Mouse (Mus musculus) liver, embryonic 15.5 days (tissue): ENCODE data around the gene Spred1. TPM values are rescaled to one million over a fixed set of nuclear protein-coding genes. Genes with fewer than 3 reads are reported as not detected.
A peak's percentile ranks its signal among the peaks of the same experiment; 100 is the strongest.
"Not testable (repeated sequence)": the region's sequence is repeated elsewhere in the genome, so short reads cannot be mapped to it uniquely, and the experiment has no call there.

Experiments
- ATAC-seq: fragments of 200-750 bp; cut with Nextera tagmentation; 2 replicates; pipeline ENCODE4 v1.8.0; 2017; ENCODE audit warnings: moderate number of reproducible peaks, mild to moderate bottlenecking, moderate library complexity; ENCODE audit not compliant: insufficient read depth
- H3K27ac ChIP-seq: fragments of 300-500 bp; sonication (generic); replicated peaks from 2 replicates; pipeline ENCODE4 v1.5.1; 2015; ENCODE audit warnings: mild to moderate bottlenecking, inconsistent platforms
- H3K27me3 ChIP-seq: fragments of 300-500 bp; sonication (generic); 2 replicates; pipeline ENCODE4 v1.6.1; 2015; ENCODE audit warnings: mild to moderate bottlenecking, inconsistent platforms
- H3K36me3 ChIP-seq: fragments of 300-500 bp; sonication (generic); replicated peaks from 2 replicates; pipeline ENCODE4 v1.6.1; 2015; ENCODE audit warnings: moderate library complexity, mild to moderate bottlenecking, inconsistent platforms
- H3K4me1 ChIP-seq: fragments of 300-500 bp; sonication (generic); replicated peaks from 2 replicates; pipeline ENCODE4 v1.6.1; 2015; ENCODE audit warnings: inconsistent platforms
- H3K4me2 ChIP-seq: fragments of 300-500 bp; sonication (generic); 2 replicates; pipeline ENCODE4 v1.6.1; 2015; ENCODE audit warnings: moderate library complexity, mild to moderate bottlenecking, inconsistent platforms
- H3K4me3 ChIP-seq: fragments of 300-500 bp; sonication (generic); replicated peaks from 2 replicates; pipeline ENCODE4 v1.5.1; 2015; ENCODE audit warnings: mild to moderate bottlenecking, inconsistent platforms
- H3K9ac ChIP-seq: fragments of 300-500 bp; sonication (generic); 2 replicates; pipeline ENCODE4 v1.6.1; 2015; ENCODE audit warnings: moderate library complexity, mild to moderate bottlenecking, inconsistent platforms
- H3K9me3 ChIP-seq: fragments of 300-500 bp; sonication (generic); replicated peaks from 2 replicates; pipeline ENCODE4 v1.6.1; 2016; ENCODE audit warnings: inconsistent platforms
- WGBS: fragments of 180-500 bp; shearing (Covaris S2); methylation state at CpG from one replicate; pipeline ENCODE4 v1.1.7; 2015; ENCODE audit warnings: mixed read lengths; ENCODE audit not compliant: insufficient replicate concordance; 5-methylcytosine and 5-hydroxymethylcytosine counted together
- polyA plus RNA-seq: library from polyadenylated mRNA; unstranded; fragments of >200 nt; fragmentation: Nextera tagmentation; extraction: Ambion mirVana; gene quantifications from 2 replicates; pipeline ENCODE4 v1.2.1, GENCODE M21; 2015

Spred1 gene
- polyA plus RNA-seq, 1 experiment from 2014 or later, result 2.2 TPM

- no peaks in the 10 kb centered on the region for H3K36me3 ChIP-seq
- WGBS, result under 1% methylated on average over 97 of the region's 101 CpGs
Observed at GRCm38 (mm10) chr2:117120246-117121211, 645 bp upstream of the Spred1 start.

GRCm38 (mm10) chr2:117121984-117122605, 921 bp downstream of the Spred1 start:
- peaks cover 29% of the 10 kb centered on the region for H3K4me1 ChIP-seq
- peak overlapping the region; percentile 70; the same call in 1 of the 2 replicates for H3K9ac ChIP-seq
- H3K4me3 ChIP-seq, result peak overlapping the region; percentile 76
- H3K4me2 ChIP-seq, result peak overlapping the region; percentile 94
- H3K36me3 ChIP-seq, result no peaks in the 10 kb centered on the region
- no peaks in the 10 kb centered on the region for H3K9me3 ChIP-seq
- under 1% methylated on average over 19 of the region's 19 CpGs for WGBS
- peaks cover 9% of the 10 kb centered on the region; the same call in 1 of the 2 replicates for H3K27me3 ChIP-seq
- H3K27ac ChIP-seq, result no peak overlapping the region
- ATAC-seq, result no peak

More at GRCm38 (mm10) chr2:117120246-117121211, 645 bp upstream of the Spred1 start:
- Histone ChIP-seq H3K27ac (peak overlapping the region; percentile 87), H3K27me3 (peaks cover 9% of the 10 kb centered on the region; the same call in 1 of the 2 replicates), H3K9ac (peak overlapping the region; percentile 70), H3K4me3 (peak overlapping the region; percentile 76), H3K4me1 (peaks cover 29% of the 10 kb centered on the region), H3K9me3 (no peaks in the 10 kb centered on the region), H3K4me2 (peak overlapping the region; percentile 94)
- ATAC-seq, result peak; percentile 67

GRCm38 (mm10) chr2:117122701-117123337, 1.6 kb downstream of the Spred1 start:
- H3K36me3 ChIP-seq, result no peaks in the 10 kb centered on the region
- H3K27me3 ChIP-seq, result peaks cover 9% of the 10 kb centered on the region; the same call in 1 of the 2 replicates
- ATAC-seq, result peak; percentile 55
- peak overlapping the region; percentile 94 for H3K4me2 ChIP-seq
- peak overlapping the region; percentile 76 for H3K4me3 ChIP-seq
- no peaks in the 10 kb centered on the region for H3K9me3 ChIP-seq
- no peak overlapping the region for H3K27ac ChIP-seq
- peaks cover 32% of the 10 kb centered on the region for H3K4me1 ChIP-seq
- under 1% methylated on average over 17 of the region's 17 CpGs for WGBS
- peak overlapping the region; percentile 70; the same call in 1 of the 2 replicates for H3K9ac ChIP-seq

DNA sequence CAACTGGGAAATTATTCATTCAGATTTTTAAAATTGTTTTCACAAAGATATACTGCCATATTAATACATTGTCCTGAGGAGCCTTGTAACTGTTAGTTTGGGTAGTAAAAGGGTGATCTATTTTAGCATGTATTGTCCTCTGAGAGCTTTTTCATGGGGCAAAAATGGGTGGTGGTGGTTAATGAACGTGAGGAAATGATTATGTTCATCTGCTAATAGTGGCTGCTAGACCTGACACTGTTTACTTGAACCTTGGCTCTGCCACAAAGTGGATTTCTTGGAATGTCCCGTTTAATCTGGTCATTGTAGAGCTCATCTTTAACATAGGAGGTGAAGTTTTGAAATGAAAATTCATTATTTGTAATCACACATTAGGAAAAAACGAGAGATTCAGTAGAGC, 2.5 kb downstream of the Spred1 start:
- WGBS, result 31% methylated on average over 3 of the region's 3 CpGs
- no peak for ATAC-seq

GRCm38 (mm10) chr2:117124839-117125238, 3.7 kb downstream of the Spred1 start:
- no peak for ATAC-seq
- H3K36me3 ChIP-seq, result no peaks in the 10 kb centered on the region
- peaks cover 28% of the 10 kb centered on the region for H3K4me1 ChIP-seq
- no peaks in the 10 kb centered on the region for H3K9me3 ChIP-seq
- no peak overlapping the region for H3K27ac ChIP-seq
- H3K4me3 ChIP-seq, result no peak overlapping the region
- 0 out of 2 replicates have a peak, but pooled peaks cover 2% of the 10 kb centered on the region for H3K27me3 ChIP-seq
- no peak overlapping the region for H3K9ac ChIP-seq
- no peak overlapping the region for H3K4me2 ChIP-seq
- WGBS, result 45% methylated on average over 2 of the region's 2 CpGs

More for the DNA sequence above, 2.5 kb downstream of the Spred1 start:
- H3K27ac ChIP-seq, result no peak overlapping the region
- H3K9ac ChIP-seq, result no peak overlapping the region
- peaks cover 9% of the 10 kb centered on the region; the same call in 1 of the 2 replicates for H3K27me3 ChIP-seq
- H3K4me1 ChIP-seq, result peaks cover 35% of the 10 kb centered on the region
- no peaks in the 10 kb centered on the region for H3K36me3 ChIP-seq
- peak overlapping the region; percentile 19 for H3K4me2 ChIP-seq
- no peaks in the 10 kb centered on the region for H3K9me3 ChIP-seq
- 0 out of 2 replicates have a peak overlapping the region, but pooled peaks have one; percentile 8 for H3K4me3 ChIP-seq

DNA sequence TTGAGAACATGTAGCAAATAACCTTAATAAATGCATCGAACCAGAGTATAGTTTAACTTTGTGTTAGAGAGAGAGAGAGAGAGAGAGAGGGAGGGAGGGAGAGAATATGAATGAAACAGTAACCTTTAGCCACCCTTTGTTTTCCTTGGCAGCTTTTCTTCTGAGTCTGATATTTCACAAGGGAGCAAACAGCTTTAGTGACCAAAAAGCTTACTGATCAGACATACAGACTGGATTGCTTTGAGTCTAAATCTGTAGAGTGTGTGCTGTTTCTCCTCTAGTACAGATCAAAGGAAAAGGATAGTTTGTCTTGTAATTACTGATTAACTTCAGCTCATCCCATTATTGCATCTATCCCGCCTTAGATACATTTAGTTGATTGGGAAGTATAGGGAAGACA, 8.0 kb downstream of the Spred1 start:
- Histone ChIP-seq H3K9ac (no peak overlapping the region), H3K4me3 (no peak overlapping the region), H3K27ac (no peak overlapping the region), H3K36me3 (no peaks in the 10 kb centered on the region), H3K27me3 (no peaks in the 10 kb centered on the region), H3K4me2 (no peak overlapping the region), H3K9me3 (no peaks in the 10 kb centered on the region), H3K4me1 (peaks cover 13% of the 10 kb centered on the region; the same call in 1 of the 2 replicates)
- WGBS, result 51% methylated on average over 2 of the region's 2 CpGs
- peak; percentile 60; the same call in 1 of the 2 replicates for ATAC-seq

GRCm38 (mm10) chr2:117131041-117131440, 9.9 kb downstream of the Spred1 start:
- not testable (repeated sequence) for H3K27me3 ChIP-seq, ATAC-seq, H3K4me3 ChIP-seq, H3K9ac ChIP-seq, H3K9me3 ChIP-seq, H3K36me3 ChIP-seq, H3K27ac ChIP-seq, H3K4me2 ChIP-seq
- WGBS, result 64% methylated on average over 7 of the region's 7 CpGs
- peaks cover 13% of the 10 kb centered on the region; the same call in 1 of the 2 replicates for H3K4me1 ChIP-seq

DNA sequence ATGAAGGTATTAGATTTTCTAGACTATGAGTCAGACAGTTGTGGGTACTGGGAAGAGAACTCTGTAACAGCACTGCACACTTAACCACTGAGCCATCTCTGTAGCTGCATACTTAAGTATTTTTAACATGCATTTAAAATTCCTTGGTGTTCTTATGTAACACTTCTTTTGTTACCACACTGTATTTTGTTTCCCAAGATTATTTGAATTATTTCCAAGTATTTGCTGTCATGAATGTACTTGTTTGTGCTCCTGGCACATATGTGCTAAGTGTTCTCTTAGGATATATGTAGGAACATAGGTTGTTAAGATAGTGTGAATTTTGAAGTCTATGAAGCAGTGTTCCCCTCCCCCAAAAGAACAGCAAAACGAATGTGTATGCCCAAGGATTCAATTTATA, 10.7 kb downstream of the Spred1 start:
- 60% methylated on average over 1 of the region's 1 CpGs for WGBS
- H3K9me3 ChIP-seq, result no peaks in the 10 kb centered on the region

DNA sequence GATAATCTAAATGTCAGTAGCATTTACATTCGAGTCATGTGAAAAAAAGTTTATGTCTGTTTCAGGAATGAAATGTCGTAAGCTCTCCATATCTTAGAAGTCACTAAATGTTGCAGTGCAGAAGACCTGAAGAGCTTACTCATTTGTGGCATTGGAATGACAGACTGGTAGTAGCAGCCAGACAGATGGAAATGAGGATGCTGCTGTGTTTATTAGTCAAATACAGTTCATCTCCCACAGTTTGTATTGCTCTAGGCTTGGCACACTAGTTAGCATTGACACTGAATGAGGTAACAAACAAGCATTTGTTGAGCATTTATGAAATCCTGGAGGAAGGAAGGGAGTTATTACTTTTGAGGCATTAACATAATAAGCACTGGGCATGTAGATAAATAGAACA, 12.4 kb downstream of the Spred1 start:
- no peak overlapping the region for H3K4me2 ChIP-seq
- H3K27me3 ChIP-seq, result no peaks in the 10 kb centered on the region
- H3K27ac ChIP-seq, result no peak overlapping the region
- H3K4me1 ChIP-seq, result peaks cover 7% of the 10 kb centered on the region
- no peaks in the 10 kb centered on the region for H3K9me3 ChIP-seq
- no peaks in the 10 kb centered on the region for H3K36me3 ChIP-seq
- no peak overlapping the region for H3K9ac ChIP-seq
- ATAC-seq, result no peak
- no peak overlapping the region for H3K4me3 ChIP-seq
- WGBS, result 60% methylated on average over 2 of the region's 2 CpGs

More for the DNA sequence above, 10.7 kb downstream of the Spred1 start:
- no peak overlapping the region for H3K4me2 ChIP-seq
- no peak overlapping the region for H3K27ac ChIP-seq
- H3K27me3 ChIP-seq, result no peaks in the 10 kb centered on the region
- peaks cover 13% of the 10 kb centered on the region for H3K4me1 ChIP-seq
- no peaks in the 10 kb centered on the region for H3K36me3 ChIP-seq
- no peak overlapping the region for H3K4me3 ChIP-seq
- no peak overlapping the region for H3K9ac ChIP-seq
- ATAC-seq, result no peak

DNA sequence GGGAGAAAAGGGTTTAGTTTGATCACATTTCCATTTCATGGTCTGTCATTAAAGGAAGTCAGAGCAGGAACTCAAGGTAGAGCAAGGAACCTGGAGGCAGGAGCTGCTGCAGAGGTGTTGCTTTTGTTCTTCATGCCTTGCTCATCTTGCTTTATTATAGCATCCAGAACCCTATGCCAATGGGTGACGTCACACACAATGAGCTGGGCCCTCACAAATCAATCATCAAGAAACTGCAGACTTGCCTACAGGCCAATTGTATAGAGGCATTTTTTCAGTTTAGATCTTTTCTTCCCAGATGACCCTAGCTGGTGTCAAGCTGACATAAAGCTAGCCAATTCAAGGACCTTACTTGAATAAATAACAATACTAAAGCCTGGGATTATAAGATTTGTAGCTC, 16.6 kb downstream of the Spred1 start:
- H3K27me3 ChIP-seq, result no peaks in the 10 kb centered on the region
- H3K4me3 ChIP-seq, result no peak overlapping the region
- no peak overlapping the region for H3K4me2 ChIP-seq
- H3K36me3 ChIP-seq, result no peaks in the 10 kb centered on the region
- H3K9ac ChIP-seq, result no peak overlapping the region
- ATAC-seq, result no peak
- 73% methylated on average over 1 of the region's 1 CpGs for WGBS
- peaks cover 3% of the 10 kb centered on the region; the same call in 1 of the 2 replicates for H3K4me1 ChIP-seq
- H3K27ac ChIP-seq, result no peak overlapping the region
- H3K9me3 ChIP-seq, result no peaks in the 10 kb centered on the region
